Mouse (Mus musculus) embryonic fibroblast, embryonic 13.5 days (primary cell): ENCODE measurements around the gene Rad54l2.

Experiments used
- CTCF ChIP-seq: IDR thresholded peaks from 2 replicates; pipeline ENCODE4 v1.5.1; 2011; ENCODE audit warnings: mild to moderate bottlenecking, control low read depth, low read length, moderate library complexity, borderline replicate concordance; ENCODE audit not compliant: insufficient read depth
- POLR2A ChIP-seq: IDR thresholded peaks from 2 replicates; pipeline ENCODE4 v1.6.1; 2011; ENCODE audit warnings: low read depth, mild to moderate bottlenecking, control low read depth, low read length, moderate library complexity

DNA sequence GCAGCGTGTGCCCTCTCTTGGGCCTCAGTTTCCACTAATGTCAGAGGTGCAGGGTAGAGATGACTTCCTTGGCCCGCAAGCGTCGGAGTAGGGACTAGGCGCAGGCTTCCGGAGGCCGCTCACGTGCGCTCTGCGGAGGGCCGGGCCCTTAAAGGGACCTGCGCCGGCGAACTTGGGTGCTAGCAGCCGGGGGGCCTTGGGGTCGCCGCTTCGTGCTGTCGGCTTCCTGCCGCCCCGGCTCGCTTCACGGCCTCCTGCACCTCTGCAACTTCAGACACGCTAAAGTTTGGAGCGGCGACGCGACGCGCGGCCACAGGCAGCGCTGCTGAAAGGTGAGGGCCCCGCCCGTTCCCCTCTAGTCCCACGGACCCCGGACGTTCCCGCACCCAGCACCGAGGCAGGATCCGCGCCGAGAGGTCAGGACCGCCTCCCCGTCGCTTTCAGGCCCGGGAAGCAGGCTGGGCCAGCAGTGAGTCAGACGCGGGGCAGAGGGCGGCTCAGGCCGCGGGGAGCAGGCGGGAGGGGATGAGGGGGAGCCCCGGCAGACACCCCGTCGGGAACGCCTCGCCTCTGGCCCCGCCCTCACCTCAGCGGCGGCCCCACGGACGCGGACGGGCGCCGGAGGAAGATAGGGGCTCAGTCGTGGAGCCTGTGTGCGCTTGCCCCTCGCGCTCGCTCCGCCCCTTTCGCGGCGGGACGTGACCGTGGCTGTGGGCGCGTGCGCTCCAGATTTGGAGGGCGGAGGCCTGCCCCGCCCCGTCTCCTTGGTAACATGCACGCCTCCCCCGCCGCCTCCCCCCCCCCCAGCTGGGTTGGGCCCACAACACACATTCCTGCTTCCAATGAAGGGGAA lies 103.5 kb downstream of the Rad54l2 start, which contains the start of gene Tex264:
- TF ChIP-seq CTCF (no peak), POLR2A (peak; percentile 58)
